Mouse (Mus musculus) intestine, embryonic 15.5 days (tissue): ENCODE measurements around the gene Ptpn13. TPM values are rescaled to one million over a fixed set of nuclear protein-coding genes. Genes with fewer than 3 reads are reported as not detected.

Experiments
- ATAC-seq: fragments of 200-750 bp; cut with Nextera tagmentation; 2 replicates; pipeline ENCODE4 v1.8.0; 2017; ENCODE audit warnings: moderate TSS enrichment, moderate library complexity
- H3K27ac ChIP-seq: fragments of 300-500 bp; sonication (generic); 2 replicates; pipeline ENCODE4 v1.5.1; 2015; ENCODE audit warnings: mild to moderate bottlenecking, inconsistent platforms
- H3K27me3 ChIP-seq: fragments of 300-500 bp; sonication (generic); replicated peaks from 2 replicates; pipeline ENCODE4 v1.6.1; 2015; ENCODE audit warnings: inconsistent platforms
- H3K36me3 ChIP-seq: fragments of 300-500 bp; sonication (generic); 2 replicates; pipeline ENCODE4 v1.6.1; 2015; ENCODE audit warnings: inconsistent platforms
- H3K4me1 ChIP-seq: fragments of 300-500 bp; sonication (generic); replicated peaks from 2 replicates; pipeline ENCODE4 v1.6.1; 2015; ENCODE audit warnings: inconsistent platforms
- H3K4me2 ChIP-seq: fragments of 300-500 bp; sonication (generic); replicated peaks from 2 replicates; pipeline ENCODE4 v1.6.1; 2015; ENCODE audit warnings: mild to moderate bottlenecking, inconsistent platforms
- H3K4me3 ChIP-seq: fragments of 300-500 bp; sonication (generic); replicated peaks from 2 replicates; pipeline ENCODE4 v1.5.1; 2015; ENCODE audit warnings: inconsistent platforms
- H3K9ac ChIP-seq: fragments of 300-500 bp; sonication (generic); 2 replicates; pipeline ENCODE4 v1.6.1; 2015; ENCODE audit warnings: inconsistent platforms
- H3K9me3 ChIP-seq: fragments of 300-500 bp; sonication (generic); 2 replicates; pipeline ENCODE4 v1.6.1; 2016; ENCODE audit warnings: inconsistent platforms
- WGBS: fragments of 180-500 bp; shearing (Covaris S2); methylation state at CpG from one replicate; pipeline ENCODE4 v1.1.7; 2015; 5-methylcytosine and 5-hydroxymethylcytosine counted together
- polyA plus RNA-seq: library from polyadenylated mRNA; unstranded; fragments of >200 nt; fragmentation: Nextera tagmentation; extraction: Ambion mirVana; gene quantifications from 2 replicates; pipeline ENCODE4 v1.2.1, GENCODE M21; 2015

Gene Ptpn13
- polyA plus RNA-seq, 1 experiment from 2014 or later, result 5.5 TPM

DNA sequence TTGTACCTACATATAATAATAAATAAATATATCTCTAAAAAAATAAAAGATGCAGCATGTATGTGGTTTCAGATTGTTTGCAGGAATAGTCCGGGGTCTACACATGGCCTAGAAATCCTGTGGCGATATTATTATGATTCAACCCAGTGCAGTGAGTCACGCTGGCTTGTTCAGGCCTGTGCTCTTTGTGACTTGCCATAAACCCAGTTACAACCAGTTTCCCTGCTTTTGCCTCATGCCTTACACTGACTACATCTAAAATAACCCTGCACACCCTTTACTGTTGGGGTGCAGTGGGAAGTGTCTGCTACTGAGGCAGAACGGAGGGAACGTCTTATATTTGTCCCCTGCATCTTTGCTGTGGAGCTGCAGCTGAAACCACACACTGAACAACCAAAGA lies 29.3 kb upstream of the Ptpn13 start:
- WGBS, result 91% methylated on average over 5 of the region's 5 CpGs
- no peak overlapping the region for H3K4me3 ChIP-seq
- no peak for ATAC-seq
- H3K9me3 ChIP-seq, result no peaks in the 10 kb centered on the region
- no peaks in the 10 kb centered on the region for H3K27me3 ChIP-seq
- H3K4me2 ChIP-seq, result no peak overlapping the region
- no peak overlapping the region for H3K9ac ChIP-seq
- H3K27ac ChIP-seq, result no peak overlapping the region
- H3K4me1 ChIP-seq, result no peaks in the 10 kb centered on the region
- no peaks in the 10 kb centered on the region for H3K36me3 ChIP-seq

- H3K9ac ChIP-seq, result no peak overlapping the region
- no peaks in the 10 kb centered on the region for H3K4me1 ChIP-seq
- no peak overlapping the region for H3K27ac ChIP-seq
- ATAC-seq, result no peak
- H3K4me3 ChIP-seq, result no peak overlapping the region
- 54% methylated on average over 4 of the region's 4 CpGs for WGBS
- no peaks in the 10 kb centered on the region for H3K36me3 ChIP-seq
- H3K9me3 ChIP-seq, result no peaks in the 10 kb centered on the region
- no peaks in the 10 kb centered on the region for H3K27me3 ChIP-seq
- H3K4me2 ChIP-seq, result no peak overlapping the region
These were observed 27.6 kb upstream of the Ptpn13 start for GRCm38 (mm10) chr5:103397429-103397828.

DNA sequence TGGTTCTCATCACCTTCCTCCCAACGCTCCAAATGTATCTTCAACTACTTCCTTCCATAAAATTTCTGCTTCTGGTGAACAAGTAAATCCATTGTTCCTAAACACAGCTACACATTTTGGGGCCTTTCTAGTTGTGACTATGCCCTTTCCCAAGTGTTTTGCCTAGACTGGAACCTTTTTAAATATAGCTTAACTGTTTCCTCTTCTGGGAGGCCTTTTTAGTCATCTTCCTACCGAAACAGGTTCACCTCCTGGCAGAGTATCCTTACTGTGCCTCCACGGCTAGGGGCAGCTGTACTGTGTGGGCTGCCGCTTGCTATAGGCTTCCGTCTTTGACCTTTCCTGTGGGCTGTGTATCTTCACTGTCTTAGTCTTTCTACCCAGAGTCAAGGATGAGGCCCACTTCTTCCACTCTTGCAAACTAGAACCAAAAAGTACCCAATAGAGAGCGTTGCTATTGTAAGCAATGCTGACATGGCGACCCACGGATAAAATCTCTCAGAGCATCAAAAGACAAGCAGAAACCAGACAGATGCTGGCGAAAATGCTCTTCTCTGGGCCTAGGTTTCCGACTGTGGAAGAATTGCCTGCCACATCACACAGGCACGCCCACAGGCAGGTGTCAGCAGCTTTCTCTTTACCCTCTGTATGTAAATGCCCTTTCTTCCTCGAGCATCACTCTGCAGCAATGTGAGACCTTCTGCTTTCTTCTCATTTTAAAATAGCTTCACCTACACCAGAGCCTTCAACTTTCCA lies 20.6 kb upstream of the Ptpn13 start:
- Histone ChIP-seq H3K27me3 (no peaks in the 10 kb centered on the region), H3K4me2 (no peak overlapping the region), H3K4me3 (no peak overlapping the region), H3K9me3 (no peaks in the 10 kb centered on the region), H3K9ac (no peak overlapping the region), H3K36me3 (no peaks in the 10 kb centered on the region), H3K27ac (no peak overlapping the region), H3K4me1 (no peaks in the 10 kb centered on the region)
- WGBS, result 71% methylated on average over 12 of the region's 12 CpGs
- ATAC-seq, result no peak

DNA sequence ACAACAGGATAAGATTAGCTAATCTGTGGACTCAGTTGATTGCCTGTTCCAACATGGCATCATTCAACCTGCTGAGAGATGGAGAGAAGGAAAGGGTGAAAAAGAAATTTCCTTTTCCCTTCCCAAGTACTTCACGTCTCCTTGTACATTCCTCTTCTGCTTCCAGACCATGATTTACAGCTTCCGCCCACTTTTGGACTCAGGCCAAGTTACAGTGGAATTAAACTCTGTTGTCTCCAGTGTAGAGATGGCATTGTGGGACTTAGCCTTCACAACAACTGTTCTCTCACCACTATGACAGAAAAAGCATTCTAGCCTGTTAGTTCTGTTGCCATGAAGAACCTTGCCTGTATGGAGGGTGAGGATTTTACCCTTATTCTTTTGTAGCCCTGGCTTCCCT lies 19.1 kb upstream of the Ptpn13 start:
- H3K36me3 ChIP-seq, result no peaks in the 10 kb centered on the region
- no peaks in the 10 kb centered on the region for H3K9me3 ChIP-seq
- H3K27me3 ChIP-seq, result no peaks in the 10 kb centered on the region
- H3K4me3 ChIP-seq, result no peak overlapping the region
- H3K27ac ChIP-seq, result no peak overlapping the region
- no peak for ATAC-seq
- 38% methylated on average over 2 of the region's 2 CpGs for WGBS
- H3K9ac ChIP-seq, result no peak overlapping the region
- H3K4me2 ChIP-seq, result no peak overlapping the region
- no peaks in the 10 kb centered on the region for H3K4me1 ChIP-seq

GRCm38 (mm10) chr5:103412020-103412747 lies 12.8 kb upstream of the Ptpn13 start:
- Histone ChIP-seq H3K4me1 (no peaks in the 10 kb centered on the region), H3K36me3 (no peaks in the 10 kb centered on the region), H3K27ac (no peak overlapping the region), H3K9me3 (no peaks in the 10 kb centered on the region), H3K4me3 (no peak overlapping the region), H3K4me2 (no peak overlapping the region), H3K27me3 (no peaks in the 10 kb centered on the region), H3K9ac (no peak overlapping the region)
- WGBS, result 68% methylated on average over 10 of the region's 10 CpGs
- ATAC-seq, result peak; percentile 71

- WGBS, result 71% methylated on average over 3 of the region's 3 CpGs
- H3K4me2 ChIP-seq, result no peak overlapping the region
- no peak for ATAC-seq
- H3K4me1 ChIP-seq, result no peaks in the 10 kb centered on the region
- no peak overlapping the region for H3K9ac ChIP-seq
- H3K36me3 ChIP-seq, result no peaks in the 10 kb centered on the region
- no peaks in the 10 kb centered on the region for H3K9me3 ChIP-seq
- H3K27me3 ChIP-seq, result no peaks in the 10 kb centered on the region
- H3K27ac ChIP-seq, result no peak overlapping the region
- no peak overlapping the region for H3K4me3 ChIP-seq
These were observed 10.4 kb upstream of the Ptpn13 start for GRCm38 (mm10) chr5:103414542-103414941.

- Histone ChIP-seq H3K36me3 (no peaks in the 10 kb centered on the region), H3K9ac (no peak overlapping the region), H3K27me3 (no peaks in the 10 kb centered on the region), H3K4me3 (no peak overlapping the region), H3K9me3 (no peaks in the 10 kb centered on the region), H3K4me2 (no peak overlapping the region), H3K4me1 (no peaks in the 10 kb centered on the region), H3K27ac (no peak overlapping the region)
- no peak for ATAC-seq
- WGBS, result 78% methylated on average over 9 of the region's 9 CpGs
These were observed 7.0 kb upstream of the Ptpn13 start for GRCm38 (mm10) chr5:103418009-103418408.

DNA sequence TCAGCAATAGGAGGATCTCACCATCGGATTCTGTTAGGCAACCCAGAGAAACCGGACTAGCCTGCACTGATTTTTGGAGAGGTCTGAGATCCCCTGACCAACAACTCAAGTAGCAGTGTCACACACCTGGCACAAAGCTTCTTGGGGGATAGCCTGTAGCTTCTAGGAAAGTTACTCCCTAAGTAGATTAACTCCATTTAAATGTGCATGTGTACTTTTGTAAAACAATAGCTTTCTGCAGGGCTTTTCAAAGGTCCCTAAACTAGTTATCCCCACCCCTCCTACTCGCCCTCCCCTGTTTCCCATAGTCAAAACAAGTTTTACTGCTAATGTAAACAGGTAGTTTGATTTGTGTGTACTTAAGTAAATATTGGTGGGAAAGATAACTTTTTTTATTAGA lies 6.1 kb upstream of the Ptpn13 start:
- Histone ChIP-seq H3K36me3 (no peaks in the 10 kb centered on the region), H3K4me2 (no peak overlapping the region), H3K9me3 (no peaks in the 10 kb centered on the region), H3K27me3 (no peaks in the 10 kb centered on the region), H3K4me3 (no peak overlapping the region), H3K27ac (no peak overlapping the region), H3K4me1 (peaks cover 5% of the 10 kb centered on the region; the same call in 1 of the 2 replicates), H3K9ac (no peak overlapping the region)
- WGBS, result 77% methylated on average over 3 of the region's 3 CpGs
- ATAC-seq, result no peak

DNA sequence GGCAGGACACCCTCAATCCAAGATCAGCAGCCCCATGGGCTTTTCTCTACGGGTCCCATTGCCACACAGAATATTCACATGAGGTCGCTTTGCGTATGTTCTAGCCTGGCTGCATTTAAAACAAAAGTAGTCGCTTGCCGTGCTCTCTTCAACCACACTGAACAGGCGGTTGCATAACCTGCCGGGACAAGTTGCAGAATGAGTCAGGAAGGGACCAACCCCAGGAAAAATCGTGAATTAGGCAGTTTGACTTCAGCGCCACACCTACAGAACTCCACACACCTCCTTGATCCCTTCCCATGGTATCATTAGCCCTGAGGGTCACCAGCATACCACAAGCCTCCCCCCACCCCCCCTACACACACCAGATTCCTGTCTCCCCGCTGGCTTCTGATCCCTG lies 4.4 kb upstream of the Ptpn13 start:
- WGBS, result 41% methylated on average over 10 of the region's 10 CpGs
- Histone ChIP-seq H3K4me3 (no peak overlapping the region), H3K36me3 (no peaks in the 10 kb centered on the region), H3K27ac (no peak overlapping the region), H3K4me2 (no peak overlapping the region), H3K9ac (no peak overlapping the region), H3K4me1 (peaks cover 13% of the 10 kb centered on the region; the same call in 1 of the 2 replicates), H3K9me3 (no peaks in the 10 kb centered on the region), H3K27me3 (no peaks in the 10 kb centered on the region)
- no peak for ATAC-seq

DNA sequence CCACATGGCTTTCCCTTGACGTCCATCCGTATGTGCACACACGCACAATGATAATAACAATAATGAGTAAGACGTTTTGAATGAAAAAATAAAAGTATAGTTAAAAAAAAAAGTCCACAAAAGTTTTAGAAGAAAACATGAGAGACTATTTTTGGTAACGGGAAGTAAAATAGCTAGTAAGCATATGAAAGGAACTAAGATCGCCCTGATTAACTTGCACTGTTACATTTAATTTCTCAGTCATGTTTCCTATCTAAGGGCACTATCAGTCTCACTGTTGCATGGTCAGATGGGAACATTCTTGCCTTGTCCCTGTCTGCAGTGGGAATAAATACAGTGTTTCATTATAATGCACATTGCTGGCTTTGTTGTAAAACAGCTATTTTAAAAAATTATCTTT lies 2.4 kb upstream of the Ptpn13 start:
- Histone ChIP-seq H3K27me3 (no peaks in the 10 kb centered on the region), H3K36me3 (no peaks in the 10 kb centered on the region), H3K9me3 (no peaks in the 10 kb centered on the region), H3K27ac (no peak overlapping the region), H3K4me3 (no peak overlapping the region), H3K4me1 (peaks cover 18% of the 10 kb centered on the region), H3K4me2 (no peak overlapping the region), H3K9ac (no peak overlapping the region)
- no peak for ATAC-seq
- WGBS, result 79% methylated on average over 6 of the region's 6 CpGs

DNA sequence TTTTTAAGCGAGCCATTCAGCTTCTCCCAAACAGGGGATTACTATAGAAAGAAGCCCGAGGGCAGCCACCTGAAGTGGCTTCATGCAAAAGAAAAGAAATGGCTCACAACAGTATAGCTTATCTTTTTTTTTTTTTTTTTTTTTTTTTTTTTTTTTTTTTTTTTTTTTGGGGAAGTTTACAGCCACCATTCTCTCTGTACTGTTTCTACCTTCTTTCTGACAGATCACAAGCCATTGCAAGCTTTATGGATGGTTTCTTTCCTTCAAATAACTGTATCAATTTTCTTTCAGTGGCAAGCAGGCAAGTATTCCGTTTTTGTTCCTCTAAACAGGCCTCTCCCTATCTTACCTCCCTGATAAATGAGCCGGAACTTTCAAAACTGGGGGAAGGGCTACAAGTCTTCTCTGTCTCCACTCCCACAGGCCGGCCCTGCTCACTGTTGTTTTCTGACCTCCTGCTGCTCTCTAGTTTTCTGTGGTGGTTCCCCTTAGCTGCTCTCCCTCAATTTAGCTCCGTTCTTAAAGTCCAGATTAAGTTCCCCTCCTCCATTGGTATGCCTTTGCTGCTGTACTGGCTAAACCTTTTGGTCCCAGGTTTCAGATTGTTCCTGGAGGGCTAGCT lies 1.6 kb upstream of the Ptpn13 start:
- peaks cover 18% of the 10 kb centered on the region for H3K4me1 ChIP-seq
- H3K27ac ChIP-seq, result 0 out of 2 replicates have a peak overlapping the region, but pooled peaks have one; percentile 56
- no peak overlapping the region for H3K9ac ChIP-seq
- 29% methylated on average over 6 of the region's 6 CpGs for WGBS
- peak overlapping the region; percentile 95 for H3K4me2 ChIP-seq
- no peak overlapping the region for H3K4me3 ChIP-seq
- H3K27me3 ChIP-seq, result no peaks in the 10 kb centered on the region
- no peaks in the 10 kb centered on the region for H3K9me3 ChIP-seq
- no peaks in the 10 kb centered on the region for H3K36me3 ChIP-seq
- no peak for ATAC-seq

- peak overlapping the region; percentile 95 for H3K4me2 ChIP-seq
- no peaks in the 10 kb centered on the region for H3K27me3 ChIP-seq
- peaks cover 18% of the 10 kb centered on the region for H3K4me1 ChIP-seq
- 0 out of 2 replicates have a peak overlapping the region, but pooled peaks have one; percentile 56 for H3K27ac ChIP-seq
- H3K9ac ChIP-seq, result no peak overlapping the region
- ATAC-seq, result no peak
- WGBS, result 22% methylated on average over 5 of the region's 5 CpGs
- H3K36me3 ChIP-seq, result no peaks in the 10 kb centered on the region
- H3K9me3 ChIP-seq, result no peaks in the 10 kb centered on the region
- H3K4me3 ChIP-seq, result no peak overlapping the region
These were observed 1.1 kb upstream of the Ptpn13 start for GRCm38 (mm10) chr5:103423927-103424315.
